Mouse (Mus musculus) spleen, adult 18-20 months (tissue): Measurements from ENCODE around the gene Bap1.

Experiments used
- DNase-seq, 2 experiments: peaks; one replicate each; pipeline ENCODE4 v3.0.0; 2022; ENCODE audit warnings: mixed read lengths in 2 of 2

Gene Bap1

GRCm38 (mm10) chr14:31233996-31234591 is 17.2 kb upstream of the Bap1 start:
- DNase-seq, result peak; percentile 34 to 77

- DNase-seq, result no peak
Observed at GRCm38 (mm10) chr14:31237101-31237882, 14.0 kb upstream of the Bap1 start.

GRCm38 (mm10) chr14:31240528-31240927 is 10.7 kb upstream of the Bap1 start:
- DNase-seq, result no peak

GRCm38 (mm10) chr14:31244777-31245176 is 6.5 kb upstream of the Bap1 start:
- no peak for DNase-seq

- no peak for DNase-seq
Observed at GRCm38 (mm10) chr14:31245946-31246345, 5.3 kb upstream of the Bap1 start.

- DNase-seq, result no peak
Observed at GRCm38 (mm10) chr14:31248396-31248795, 2.9 kb upstream of the Bap1 start.

GRCm38 (mm10) chr14:31250222-31251083 is 797 bp upstream of the Bap1 start:
- no peak for DNase-seq

- no peak for DNase-seq
Observed at GRCm38 (mm10) chr14:31251626-31252025, 376 bp downstream of the Bap1 start.

GRCm38 (mm10) chr14:31252091-31252490 is 841 bp downstream of the Bap1 start:
- no peak for DNase-seq

- DNase-seq, result no peak
Observed at GRCm38 (mm10) chr14:31258476-31259050, 7.3 kb downstream of the Bap1 start.

- DNase-seq, result no peak
Observed at GRCm38 (mm10) chr14:31260374-31260773, 9.1 kb downstream of the Bap1 start.

GRCm38 (mm10) chr14:31260932-31261331 is 9.7 kb downstream of the Bap1 start:
- no peak for DNase-seq

GRCm38 (mm10) chr14:31267649-31268048 is 16.4 kb downstream of the Bap1 start:
- DNase-seq, result no peak

GRCm38 (mm10) chr14:31268301-31269001 is 17.2 kb downstream of the Bap1 start:
- DNase-seq, result no peak

- no peak for DNase-seq
Observed at GRCm38 (mm10) chr14:31269456-31270100, 18.3 kb downstream of the Bap1 start.

GRCm38 (mm10) chr14:31271121-31271520 is 19.9 kb downstream of the Bap1 start:
- DNase-seq, result no peak

- peak; percentile 52 to 81 for DNase-seq
Observed at GRCm38 (mm10) chr14:31272164-31272563, 20.9 kb downstream of the Bap1 start.

- DNase-seq, result no peak
Observed at GRCm38 (mm10) chr14:31285728-31286127, 34.5 kb downstream of the Bap1 start.
